Mouse (Mus musculus) cerebellum, postnatal 10 days (tissue): ENCODE measurements at regions not wholly inside any gene's neighbourhood (a gene's known extent, or its start where the extent isn't known, plus 50 kb on each side); places are given as distances from the start of the nearest gene placed in this dataset.

Experiments used
- DNase-seq, 2 experiments: peaks; one replicate each; pipeline ENCODE4 v3.0.0; 2021; ENCODE audit warnings: mixed read lengths in 2 of 2

DNA sequence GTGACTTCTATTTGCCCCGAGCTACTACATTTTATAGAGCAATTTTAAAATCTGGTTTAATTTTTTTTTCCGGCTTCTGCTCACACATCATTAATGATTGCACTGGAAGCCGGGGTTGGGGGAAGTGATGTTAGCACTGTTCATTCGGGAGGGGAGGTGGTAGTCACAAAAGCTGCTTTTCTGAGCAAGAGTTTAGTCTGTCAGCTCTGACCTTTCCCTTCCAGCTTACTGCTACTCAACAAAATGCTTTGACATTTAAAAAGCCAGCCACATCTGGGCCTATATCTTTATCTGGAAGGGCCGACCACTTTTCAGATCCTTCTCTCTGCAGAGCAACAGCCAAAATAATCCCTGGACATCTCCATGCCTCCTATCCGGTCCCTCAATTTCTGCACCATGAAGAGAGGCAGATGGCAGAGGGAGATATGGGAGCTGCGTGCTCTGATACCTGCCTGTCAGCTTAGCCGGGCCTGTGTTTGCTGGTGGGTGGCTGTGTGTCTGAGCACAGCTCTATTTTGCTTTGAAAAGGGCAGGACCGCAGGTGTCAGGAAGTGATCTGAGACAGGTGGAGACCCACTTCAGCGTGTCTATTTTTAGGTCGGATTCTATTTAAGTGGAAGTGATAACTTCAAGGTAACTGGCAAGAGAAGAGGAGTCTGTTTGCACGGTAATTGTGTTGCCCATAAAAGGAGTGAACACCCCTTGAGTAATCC is 63.1 kb downstream of the Kcnf1 start:
- DNase-seq: no peak

DNA sequence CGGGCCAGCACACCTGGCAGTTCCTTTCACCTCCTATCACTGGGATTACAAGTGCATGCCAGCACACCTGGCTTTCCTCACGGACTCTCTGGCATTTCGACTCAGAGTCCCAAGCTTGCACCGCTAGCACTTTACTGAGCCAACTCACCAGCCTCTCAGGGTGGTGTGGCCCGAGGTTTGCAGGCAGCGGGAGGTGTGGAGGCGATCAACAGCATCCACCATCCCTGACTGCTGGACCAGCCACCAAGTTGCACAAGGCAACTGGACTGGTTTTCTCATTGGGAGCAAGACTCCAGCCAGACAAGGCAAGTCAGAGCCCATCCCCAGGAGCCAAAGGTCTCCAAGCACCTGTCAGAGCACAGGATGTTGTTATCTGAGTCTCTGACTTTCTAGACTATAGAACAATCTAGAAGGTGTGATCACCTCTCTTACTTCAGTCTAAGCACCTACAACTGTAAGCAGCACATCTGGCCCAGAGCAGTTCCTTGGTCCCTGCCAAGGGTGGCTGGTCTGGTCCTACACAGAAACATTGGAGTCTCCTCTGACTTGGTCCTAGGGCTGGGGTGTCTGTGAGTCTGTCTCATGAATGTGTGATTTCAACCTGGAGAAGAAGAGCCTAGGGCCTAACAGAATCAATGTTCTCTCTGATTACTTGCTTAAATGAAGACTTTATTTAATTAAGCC is 63.8 kb downstream of the Kcnf1 start:
- no peak for DNase-seq

- no peak for DNase-seq
Observed at GRCm38 (mm10) chr12:17106220-17106619, 70.5 kb downstream of the Kcnf1 start.

DNA sequence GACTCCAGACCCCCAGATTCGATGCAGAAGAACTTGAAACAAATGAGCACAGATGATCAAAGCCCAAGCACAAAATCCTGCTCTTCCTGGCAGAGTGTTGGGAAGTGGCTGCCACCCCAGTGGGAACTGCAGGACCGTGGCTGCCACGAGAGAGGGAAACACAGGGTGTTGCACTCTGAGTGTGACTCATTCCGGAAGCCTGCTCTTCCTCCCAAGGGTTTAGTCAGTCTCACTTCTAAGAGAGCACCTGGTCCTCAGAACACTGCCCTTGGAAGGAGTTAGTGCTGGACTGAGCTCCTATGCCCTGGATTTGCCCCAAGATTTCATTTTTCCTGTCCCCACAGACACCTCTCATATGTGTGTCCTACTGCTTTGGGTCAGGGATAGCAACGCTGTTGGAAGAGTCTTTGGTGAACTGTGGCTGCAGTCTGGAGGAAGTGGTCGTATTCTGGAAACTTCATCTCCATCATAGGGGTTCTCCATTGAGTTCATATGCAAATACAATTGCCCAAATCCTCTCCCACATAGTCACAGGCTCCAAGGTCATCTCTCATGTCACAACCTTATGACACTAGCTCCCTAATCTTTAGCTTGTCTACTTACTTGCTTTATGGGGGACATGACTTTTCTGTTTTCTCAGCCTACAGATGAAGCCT is 71.5 kb downstream of the Kcnf1 start:
- DNase-seq: no peak

- no peak for DNase-seq
Observed at GRCm38 (mm10) chr12:17101842-17102241, 74.8 kb downstream of the Kcnf1 start.

GRCm38 (mm10) chr12:17097800-17098271 is 78.9 kb downstream of the Kcnf1 start:
- DNase-seq: no peak

DNA sequence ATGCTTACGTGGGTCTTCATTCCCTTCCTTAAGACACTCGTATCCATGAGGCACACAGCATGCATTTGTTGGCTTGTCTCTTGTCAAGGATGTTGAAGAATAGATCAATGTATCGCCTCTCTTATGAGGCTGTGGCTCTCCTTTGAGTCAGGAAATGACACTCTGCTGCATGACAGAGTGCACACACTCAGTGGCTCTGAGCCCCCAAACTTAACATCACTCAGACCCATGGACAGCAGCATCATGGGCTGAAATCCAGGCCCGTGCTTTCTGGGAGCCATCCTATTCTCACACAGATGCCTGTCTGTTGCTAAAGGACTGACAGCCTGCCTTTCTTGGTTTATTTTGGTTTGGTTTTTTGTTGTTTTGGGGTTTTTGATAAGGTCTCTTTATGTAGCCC is 81.9 kb downstream of the Kcnf1 start:
- no peak for DNase-seq

DNA sequence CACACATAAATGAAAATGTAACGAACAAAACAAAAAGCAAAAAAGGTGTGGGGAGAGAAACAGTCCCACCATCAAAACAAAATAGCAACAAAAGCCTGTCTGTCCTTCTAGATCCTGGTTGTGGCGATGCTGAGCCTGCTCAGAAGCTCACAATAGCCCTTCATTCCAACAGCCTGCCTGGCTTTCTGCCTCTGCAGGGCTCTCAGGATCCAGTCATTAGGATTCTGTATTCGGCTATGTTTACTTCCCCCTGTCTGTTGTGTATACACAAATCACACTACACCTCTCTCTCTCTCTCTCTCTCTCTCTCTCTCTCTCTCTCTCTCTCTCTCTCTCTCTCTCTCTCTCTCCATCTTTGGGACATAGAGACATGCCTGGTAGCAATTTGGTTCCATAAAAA is 82.2 kb upstream of the 2410004P03Rik start:
- no peak for DNase-seq

DNA sequence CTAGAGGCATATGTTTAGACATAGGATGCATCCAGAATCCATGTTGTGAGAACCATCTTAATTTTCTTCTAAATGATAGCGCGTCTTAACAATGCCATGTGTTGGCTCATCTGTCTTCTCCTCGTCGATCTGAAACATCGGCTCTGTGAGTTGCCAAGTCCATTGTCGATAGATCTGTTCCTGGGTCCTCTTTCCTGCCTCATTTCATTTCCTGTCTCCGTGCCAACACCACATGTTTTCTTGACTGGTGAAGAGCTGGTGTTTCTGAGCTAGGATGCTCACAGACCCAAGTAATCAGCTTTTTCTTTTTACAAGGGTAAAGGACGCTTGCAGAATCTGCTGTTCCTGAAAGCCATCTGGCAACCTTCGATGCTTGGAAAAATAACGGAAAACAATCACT is 79.5 kb upstream of the 2410004P03Rik start:
- DNase-seq: peak; percentile 60 to 71

- peak; percentile 19 to 45 for DNase-seq
Observed at GRCm38 (mm10) chr12:17089710-17090339, 78.3 kb upstream of the 2410004P03Rik start.

DNA sequence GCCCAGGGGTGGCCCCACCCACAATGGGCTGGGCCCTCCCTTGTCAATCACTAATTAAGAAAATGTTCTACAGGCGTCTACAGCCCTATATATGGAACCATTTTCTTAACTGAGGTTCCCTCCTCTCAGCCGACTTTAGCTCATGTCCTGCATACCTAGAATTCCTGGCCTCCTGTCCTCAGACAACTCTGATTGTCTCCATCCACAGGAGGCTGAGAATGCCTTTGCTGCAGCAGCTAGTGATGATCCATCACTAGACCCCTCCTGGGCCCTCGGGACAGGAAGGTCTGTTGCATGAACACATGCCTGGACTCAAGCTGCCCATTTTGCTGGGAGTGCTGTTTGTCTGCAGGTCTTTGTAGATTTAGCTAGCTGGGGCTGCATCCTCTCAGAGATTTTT is 75.9 kb upstream of the 2410004P03Rik start:
- no peak for DNase-seq

DNA sequence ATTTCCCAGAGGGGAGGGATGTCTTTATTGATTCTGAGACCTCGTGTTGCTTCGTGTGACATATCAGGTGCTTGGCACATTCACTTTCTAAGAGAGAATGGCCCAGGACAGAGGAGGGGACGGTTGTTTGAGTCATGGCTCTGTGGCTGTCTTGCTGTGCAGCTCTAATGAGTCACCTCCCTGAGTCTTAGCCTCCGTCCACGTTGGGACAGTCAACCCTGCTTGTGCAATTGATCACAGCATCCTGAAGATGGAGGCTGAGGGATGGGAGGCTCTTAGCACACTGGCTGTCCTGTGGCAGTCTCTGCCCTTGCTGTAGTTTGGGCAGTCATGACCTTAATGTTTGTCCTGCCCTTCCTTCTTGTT is 73.7 kb upstream of the 2410004P03Rik start:
- DNase-seq: no peak

DNA sequence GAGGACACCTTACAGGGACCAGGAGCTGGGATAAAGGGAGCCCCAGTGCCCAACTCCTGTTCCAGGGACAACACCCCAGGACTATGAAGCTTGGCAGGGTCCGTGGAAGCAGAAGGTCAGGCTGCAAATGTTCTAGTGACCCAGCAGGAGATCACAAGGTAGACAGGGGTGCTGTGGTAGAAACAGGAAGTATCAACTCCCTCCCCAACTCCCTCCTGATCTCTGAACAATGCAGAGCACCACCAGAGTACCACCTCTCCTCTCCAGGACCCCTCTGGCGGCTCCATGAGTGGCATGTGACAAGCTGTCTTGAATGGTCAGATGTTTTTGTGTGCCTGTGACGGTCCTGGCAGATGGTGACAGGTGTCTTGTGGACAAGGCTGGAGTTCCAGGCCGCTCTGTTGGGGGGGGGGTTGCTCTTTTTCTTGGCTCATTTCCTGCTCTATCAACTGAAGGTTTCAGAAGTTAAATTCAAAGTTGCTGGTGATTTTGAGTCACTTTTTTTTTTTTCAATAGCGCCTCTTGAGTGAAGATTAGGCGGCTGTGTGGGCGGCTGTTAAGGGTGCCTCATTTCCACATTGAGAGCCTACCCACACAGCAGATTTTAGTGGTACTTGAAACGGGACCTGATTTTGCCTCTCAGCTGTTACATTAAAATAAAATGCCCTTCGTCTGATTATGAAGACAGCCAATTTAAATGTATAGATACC is 73.1 kb upstream of the 2410004P03Rik start:
- DNase-seq: no peak

DNA sequence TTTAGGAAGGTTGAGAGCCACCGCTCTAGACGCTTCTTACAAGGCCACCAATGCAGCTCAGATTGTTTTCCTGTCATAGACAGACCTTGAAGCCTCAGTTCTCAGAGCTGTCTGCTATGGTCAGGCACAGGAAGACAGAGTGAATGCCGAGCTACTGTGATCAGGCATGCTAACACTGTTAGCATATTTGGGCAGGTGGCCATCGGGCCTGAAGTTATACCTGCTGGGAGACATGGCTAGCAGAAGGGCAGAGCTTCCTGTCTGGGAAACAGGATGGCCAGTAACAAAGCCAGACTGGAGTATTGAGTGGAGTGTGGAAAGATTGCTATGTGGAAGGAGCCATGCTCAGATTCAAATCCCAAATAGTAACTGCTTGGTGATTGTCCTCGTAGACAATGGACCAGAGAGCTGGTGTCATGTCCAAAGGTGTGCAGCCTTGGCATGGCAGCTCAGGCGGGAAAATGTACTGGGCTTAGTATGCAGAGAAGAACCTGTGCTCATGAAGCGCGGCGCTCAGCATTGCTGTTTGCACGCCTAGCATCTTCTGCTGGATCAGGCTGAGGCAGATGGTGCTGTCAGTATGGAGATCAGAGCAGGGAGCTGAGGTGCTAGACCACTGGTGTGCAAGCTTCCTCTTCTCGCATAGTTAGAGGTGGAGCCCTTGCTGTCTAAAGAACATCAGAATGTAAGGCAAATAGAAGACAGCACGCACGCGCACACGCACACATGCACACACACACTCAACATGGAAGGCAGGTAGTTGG is 60.3 kb upstream of the 2410004P03Rik start:
- peak; percentile 70 to 72 for DNase-seq

DNA sequence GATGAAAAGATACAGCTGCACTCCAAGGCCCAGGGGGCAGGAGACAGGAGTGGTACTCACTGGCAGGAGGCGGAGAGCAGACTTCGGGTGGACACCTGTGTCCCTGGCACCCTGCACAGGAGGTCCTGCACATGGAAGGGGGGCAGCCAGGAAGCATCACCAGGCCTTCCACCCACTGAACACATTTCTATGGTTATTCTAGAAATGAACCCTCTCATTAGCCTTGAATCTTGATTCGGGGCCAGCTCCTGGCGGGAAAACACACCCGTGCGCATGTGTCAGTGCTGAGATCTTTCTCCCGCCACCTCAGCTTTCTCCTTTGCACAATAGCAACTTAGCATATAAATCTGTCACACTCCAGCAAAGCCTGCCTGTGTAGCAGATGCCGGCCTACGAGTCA is 58.3 kb upstream of the 2410004P03Rik start:
- DNase-seq: peak; percentile 61 to 69

- no peak for DNase-seq
Observed at GRCm38 (mm10) chr12:17069161-17069560, 57.6 kb upstream of the 2410004P03Rik start.

GRCm38 (mm10) chr12:17063920-17064319 is 52.4 kb upstream of the 2410004P03Rik start:
- no peak for DNase-seq
